ENCODE assay signal across 8 mouse cellular contexts in genomic region chr11:54028044-54028951, GRCm38 (mm10). TPM values are rescaled to one million over a fixed set of nuclear protein-coding genes. Genes with fewer than 3 reads are reported as not detected.
DNase-seq lines count a peak whose midpoint lies in the region; ATAC-seq lines count a peak whose summit lies in the region.

Slc22a4 (minus strand) TSS chr11:54028090.

- peak; percentile 71; the same call in 1 of the 2 replicates for ATAC-seq in hindbrain, embryonic 11.5 days (ENCODE audit: low FRiP score)

- H3K4me2 ChIP-seq in hindbrain, embryonic 11.5 days (replicated peaks; ENCODE audit: low read depth, low read length), result peak within 1 kb of the TSS; percentile 93

- H3K9me3 ChIP-seq in hindbrain, embryonic 11.5 days (ENCODE audit: control insufficient read depth, low read length), result no peaks in the 10 kb centered on the region

- no peak within 1 kb of the TSS for H3K27ac ChIP-seq in hindbrain, embryonic 11.5 days (ENCODE audit: low read depth, low read length)

- H3K4me1 ChIP-seq in hindbrain, embryonic 11.5 days (replicated peaks; ENCODE audit: control insufficient read depth, insufficient read depth, low read length), result peaks cover 2% of the 10 kb centered on the region; the same call in 1 of the 2 replicates

- DNase-seq in T-cell, adult 2 months (ENCODE audit: low spot score), result peak; percentile 12
- DNase-seq in cerebellum, postnatal 14 days, result peak; percentile 81 to 85
- peak; percentile 24 to 55 for DNase-seq in frontal cortex, postnatal 14 days (ENCODE audit: low spot score in 2 of 2)
- peak; percentile 77 for DNase-seq in hindbrain, embryonic 11.5 days (ENCODE audit: low spot score)
- peak; percentile 47 to 52 for DNase-seq in layer of hippocampus, postnatal 25 days (ENCODE audit: extremely low spot score in 1 of 2, low spot score in 1 of 2)
- DNase-seq in lung, postnatal 14 days, result peak; percentile 77
- DNase-seq in ovary, postnatal 14 days (ENCODE audit: low spot score), result peak; percentile 69
- peak; percentile 23 to 34 for DNase-seq in thymus, postnatal 36 days

- no peaks in the 10 kb centered on the region for H3K36me3 ChIP-seq in hindbrain, embryonic 11.5 days (ENCODE audit: control insufficient read depth, insufficient read depth, low read length)

- H3K27me3 ChIP-seq in hindbrain, embryonic 11.5 days (ENCODE audit: control insufficient read depth, insufficient read depth, low read length), result peaks cover 17% of the 10 kb centered on the region

- 3% methylated on average over 61 of the region's 61 CpGs for WGBS in hindbrain, embryonic 11.5 days

- peak within 1 kb of the TSS; percentile 49 for H3K4me3 ChIP-seq in hindbrain, embryonic 11.5 days (ENCODE audit: low read depth, low read length)

- H3K9ac ChIP-seq in hindbrain, embryonic 11.5 days (ENCODE audit: low read depth, low read length), result peak within 1 kb of the TSS; percentile 74

RNA-seq across cellular contexts. Expression of gene Slc22a4, which starts in this region (rescaled TPM):
- 1.2 and 1.6 TPM in 2 replicates for polyA plus RNA-seq in hindbrain, embryonic 11.5 days (2014; fragmentation: Nextera tagmentation; extraction: Ambion mirVana)
- total RNA-seq in layer of hippocampus, postnatal 25 days (2021), result 1 to 10 TPM; 4.8 to 7.2 TPM

Comparison
In these comparisons a context has a peak if more than half of its experiments do, and no peak if none do; other contexts are left out.
1. DNase-seq: peak in every context shown above with its lines; median percentile 83 in cerebellum, postnatal 14 days; 77 in hindbrain, embryonic 11.5 days; 77 in lung, postnatal 14 days; 69 in ovary, postnatal 14 days; 50 in layer of hippocampus, postnatal 25 days; 40 in frontal cortex, postnatal 14 days; 28 in thymus, postnatal 36 days; 12 in T-cell, adult 2 months.